Mouse (Mus musculus) liver, embryonic 14.5 days (tissue): ENCODE data around the gene C9orf72.

Source experiments
- CTCF ChIP-seq: IDR thresholded peaks from 2 replicates; pipeline ENCODE4 v1.5.1; 2016; ENCODE audit warnings: antibody characterized with exemption, low read depth, control low read depth
- EP300 ChIP-seq: IDR thresholded peaks from 2 replicates; pipeline ENCODE4 v1.6.1; 2016; ENCODE audit warnings: antibody characterized with exemption, low read depth

- TF ChIP-seq CTCF (no peak), EP300 (peak; percentile 45)
Measured at GRCm38 (mm10) chr4:35201700-35202099, 24.3 kb downstream of the C9orf72 start.
